ENCODE assay signal across 8 mouse cellular contexts in the genomic region with DNA sequence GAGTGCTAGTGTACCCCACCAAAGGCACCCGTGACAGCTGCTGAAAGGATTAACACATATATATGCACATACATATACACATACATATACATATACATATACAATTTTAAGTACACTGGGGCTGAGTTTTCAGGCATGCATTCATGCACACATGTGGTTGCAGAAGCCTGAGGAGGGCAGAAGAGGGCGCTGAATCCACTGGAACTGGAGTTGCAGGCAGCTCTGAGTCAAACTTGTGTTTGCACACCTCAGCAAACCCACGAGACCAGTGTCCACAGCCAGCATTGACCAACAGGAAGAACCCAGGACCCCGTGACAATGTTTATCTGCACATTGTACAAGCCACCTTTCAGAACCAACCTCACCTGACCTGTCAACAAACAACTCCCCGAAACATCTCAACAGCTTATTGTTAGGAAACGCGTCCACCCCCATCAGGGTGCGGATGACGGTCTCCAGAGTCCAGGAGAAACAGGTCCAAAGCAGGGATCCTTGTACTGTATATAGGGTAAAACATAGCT. TPM values are rescaled to one million over a fixed set of nuclear protein-coding genes. Genes with fewer than 3 reads are reported as not detected.
A peak's percentile ranks its signal among the peaks of the same experiment; 100 is the strongest.
DNase-seq lines count a peak whose midpoint lies in the region; ATAC-seq and TF ChIP-seq lines count a peak whose summit lies in the region.

No protein-coding gene starts in this region.

- H3K4me3 ChIP-seq in heart, postnatal 0 days (ENCODE audit: low read depth, low read length), result no peak overlapping the region
- no peak overlapping the region for H3K4me3 ChIP-seq in G1E (ENCODE audit: low read depth, low read length)
- no peak overlapping the region for H3K4me3 ChIP-seq in small intestine, adult 2 months (ENCODE audit: low read depth, low read length)

- peak overlapping the region; percentile 24 for H3K27ac ChIP-seq in heart, postnatal 0 days (ENCODE audit: low read depth)
- H3K27ac ChIP-seq in small intestine, adult 2 months (ENCODE audit: insufficient read depth, low read depth, low read length), result no peak overlapping the region; the same call in 1 of the 2 replicates

- ATAC-seq in heart, postnatal 0 days (ENCODE audit: insufficient read depth, low read depth), result no peak
- no peak for ATAC-seq in G1E (ENCODE audit: extremely low read depth, insufficient number of reproducible peaks, low FRiP score, poor library complexity, severe bottlenecking)
- no peak for ATAC-seq in megakaryocyte-erythroid progenitor cell, adult 5-6 weeks (replicated peaks; ENCODE audit: low FRiP score, low TSS enrichment, poor library complexity, severe bottlenecking)

- no peak overlapping the region for H3K4me2 ChIP-seq in heart, postnatal 0 days (ENCODE audit: low read depth, low read length)

- 0 out of 2 replicates have a peak, but pooled peaks cover 4% of the 10 kb centered on the region for H3K4me1 ChIP-seq in heart, postnatal 0 days (ENCODE audit: control insufficient read depth, insufficient read depth)
- peaks cover 66% of the 10 kb centered on the region for H3K4me1 ChIP-seq in G1E (ENCODE audit: insufficient read depth, low read depth, low read length)
- peaks cover 9% of the 10 kb centered on the region; the same call in 1 of the 2 replicates for H3K4me1 ChIP-seq in small intestine, adult 2 months (ENCODE audit: control insufficient read depth, insufficient read depth, insufficient read length, low read length)

- intact Hi-C loops in heart, postnatal 14 days (cut with DNase I), result no loop called here

- H3K9ac ChIP-seq in heart, postnatal 0 days (replicated peaks; ENCODE audit: low read depth, low read length), result no peak overlapping the region

- no peaks in the 10 kb centered on the region for H3K36me3 ChIP-seq in heart, postnatal 0 days (replicated peaks; ENCODE audit: control insufficient read depth, insufficient read depth, low read length)
- H3K36me3 ChIP-seq in G1E (replicated peaks), result peaks cover 7% of the 10 kb centered on the region
- no peaks in the 10 kb centered on the region for H3K36me3 ChIP-seq in small intestine, adult 2 months (ENCODE audit: control insufficient read depth, insufficient read depth, low read length)

- no peaks in the 10 kb centered on the region for H3K9me3 ChIP-seq in heart, postnatal 0 days (replicated peaks; ENCODE audit: control insufficient read depth, low read length)
- peaks cover 7% of the 10 kb centered on the region for H3K9me3 ChIP-seq in G1E (replicated peaks)

- WGBS in heart, postnatal 0 days, result 61% methylated on average over 9 of the region's 9 CpGs
- WGBS in small intestine, adult 2 months, result 73% methylated on average over 9 of the region's 9 CpGs

- no peaks in the 10 kb centered on the region for H3K27me3 ChIP-seq in heart, postnatal 0 days (ENCODE audit: control insufficient read depth, insufficient read depth, low read length)
- peaks cover 3% of the 10 kb centered on the region; the same call in 1 of the 2 replicates for H3K27me3 ChIP-seq in G1E (ENCODE audit: insufficient read depth, low read length)
- H3K27me3 ChIP-seq in small intestine, adult 2 months (ENCODE audit: control insufficient read depth, insufficient read depth, low read length), result no peaks in the 10 kb centered on the region

- peak; percentile 32 for TF ChIP-seq CTCF in heart, postnatal 0 days (IDR thresholded peaks at IDR 0.05; ENCODE audit: low read depth)
- TF ChIP-seq CTCF in G1E (IDR thresholded peaks at IDR 0.05; ENCODE audit: low read depth, low read length), result peak; percentile 8; the same call in 1 of the 2 replicates
- peak; percentile 19; the same call in 1 of the 2 replicates for TF ChIP-seq CTCF in small intestine, adult 2 months (IDR thresholded peaks at IDR 0.05; ENCODE audit: extremely low read depth, insufficient read length, insufficient replicate concordance, low read depth, low read length)

- no peak for TF ChIP-seq EP300 in heart, postnatal 0 days (IDR thresholded peaks at IDR 0.05; ENCODE audit: low read depth)

- no peak for TF ChIP-seq POLR2A in small intestine, adult 2 months (IDR thresholded peaks at IDR 0.05; ENCODE audit: low read depth, low read length)

- no peak for DNase-seq in heart, postnatal 0 days (ENCODE audit: low spot score)
- DNase-seq in heart, postnatal 14 days, result no peak
- no peak for DNase-seq in G1E (ENCODE audit: low spot score)
- DNase-seq in liver, result peak; percentile 57
- no peak for DNase-seq in frontal cortex, adult 2 months (ENCODE audit: extremely low spot score in 1 of 2, low spot score in 1 of 2)
- no peak for DNase-seq in right cerebral cortex, adult 18-20 months

RNA-seq across cellular contexts. Expression of gene Yy1, which starts 32.2 kb away (rescaled TPM):
- total RNA-seq in heart, postnatal 0 days (2014; rRNA removed; ENCODE audit: low replicate concordance), result 21.5 and 32.7 TPM in 2 replicates
- 7.1 and 7.6 TPM in 2 replicates for polyA plus RNA-seq in heart, postnatal 0 days (2015; fragmentation: Nextera tagmentation; extraction: Ambion mirVana)
- total RNA-seq in heart, postnatal 14 days (2021), result 10 to 100 TPM; 39.3 to 41.4 TPM
- total RNA-seq in G1E (2014; fragmentation: Nextera tagmentation) (169 and 193 TPM in 2 replicates), G1E (2017) (58.4 and 60.8 TPM in 2 replicates)
- 59.3 and 79.8 TPM in 2 replicates for polyA plus RNA-seq in G1E (2012)
- polyA plus RNA-seq in small intestine, adult 2 months (2012; rRNA removed), result 10.5 and 22.4 TPM in 2 replicates
- 25.0 and 25.2 TPM in 2 replicates for polyA plus RNA-seq in frontal cortex, adult 2 months (2012; rRNA removed)
- 52.3 and 58.0 TPM in 2 replicates for total RNA-seq in megakaryocyte-erythroid progenitor cell, adult 5-6 weeks (2014; fragmentation: Nextera tagmentation)
- 61.4 and 70.3 TPM in 2 replicates for total RNA-seq in megakaryocyte-erythroid progenitor cell, adult 5-6 weeks (2017)

RNA-seq across cellular contexts. Expression of gene Degs2, which starts 58.4 kb away (rescaled TPM):
- 2.3 TPM in 1 of 2 replicates, not detected in the other for total RNA-seq in heart, postnatal 0 days (2014; rRNA removed; ENCODE audit: low replicate concordance)
- 0.12 and 0.38 TPM in 2 replicates for polyA plus RNA-seq in heart, postnatal 0 days (2015; fragmentation: Nextera tagmentation; extraction: Ambion mirVana)
- under 1 TPM; 0.27 to 0.81 TPM for total RNA-seq in heart, postnatal 14 days (2021)
- total RNA-seq in G1E (2014; fragmentation: Nextera tagmentation), result not detected in 2 replicates
- not detected in 2 replicates for total RNA-seq in G1E (2017)
- polyA plus RNA-seq in G1E (2012), result not detected in 2 replicates
- polyA plus RNA-seq in small intestine, adult 2 months (2012; rRNA removed), result 211 and 406 TPM in 2 replicates
- polyA plus RNA-seq in frontal cortex, adult 2 months (2012; rRNA removed), result 8.4 and 9.4 TPM in 2 replicates
- total RNA-seq in megakaryocyte-erythroid progenitor cell, adult 5-6 weeks (2014; fragmentation: Nextera tagmentation), result not detected in 2 replicates
- total RNA-seq in megakaryocyte-erythroid progenitor cell, adult 5-6 weeks (2017), result not detected in 2 replicates
